Mouse (Mus musculus) hindbrain, embryonic 16.5 days (tissue): Measurements from ENCODE around the gene Borcs5. TPM values are rescaled to one million over a fixed set of nuclear protein-coding genes. Genes with fewer than 3 reads are reported as not detected.
"Not testable (repeated sequence)": the region's sequence is repeated elsewhere in the genome, so short reads cannot be mapped to it uniquely, and the experiment has no call there.

ENCODE experiments used
- ATAC-seq: fragments of 200-750 bp; cut with Nextera tagmentation; 2 replicates; pipeline ENCODE4 v1.8.0; 2017; ENCODE audit warnings: moderate TSS enrichment, moderate library complexity
- H3K27ac ChIP-seq: fragments of 300-500 bp; sonication (generic); 2 replicates; pipeline ENCODE4 v1.5.1; 2014; ENCODE audit warnings: low read depth, mild to moderate bottlenecking, control low read depth, low read length, moderate library complexity
- H3K27me3 ChIP-seq: fragments of 300-500 bp; sonication (generic); replicated peaks from 2 replicates; pipeline ENCODE4 v1.6.1; 2014; ENCODE audit warnings: low read length; ENCODE audit not compliant: control insufficient read depth, insufficient read depth
- H3K36me3 ChIP-seq: fragments of 300-500 bp; sonication (generic); 2 replicates; pipeline ENCODE4 v1.6.1; 2014; ENCODE audit warnings: mild to moderate bottlenecking, low read length, moderate library complexity, mixed read lengths; ENCODE audit not compliant: control insufficient read depth, insufficient read depth
- H3K4me1 ChIP-seq: fragments of 300-500 bp; sonication (generic); 2 replicates; pipeline ENCODE4 v1.6.1; 2014; ENCODE audit warnings: low read depth, low read length; ENCODE audit not compliant: control insufficient read depth, insufficient read depth
- H3K4me2 ChIP-seq: fragments of 300-500 bp; sonication (generic); 2 replicates; pipeline ENCODE4 v1.6.1; 2014; ENCODE audit warnings: mild to moderate bottlenecking, low read length, control low read depth, moderate library complexity
- H3K4me3 ChIP-seq: fragments of 300-500 bp; sonication (generic); 2 replicates; pipeline ENCODE4 v1.5.1; 2014; ENCODE audit warnings: mild to moderate bottlenecking, low read length, control low read depth, moderate library complexity
- H3K9ac ChIP-seq: fragments of 300-500 bp; sonication (generic); 2 replicates; pipeline ENCODE4 v1.6.1; 2014; ENCODE audit warnings: low read depth, mild to moderate bottlenecking, control low read depth, low read length, moderate library complexity
- H3K9me3 ChIP-seq: fragments of 300-500 bp; sonication (generic); 2 replicates; pipeline ENCODE4 v1.6.1; 2014; ENCODE audit warnings: mild to moderate bottlenecking, low read length, moderate library complexity; ENCODE audit not compliant: control insufficient read depth
- WGBS: fragments of 180-500 bp; shearing (Covaris S2); extraction: QIAGEN DNeasy Blood & Tissue Kit; methylation state at CpG from one replicate; pipeline ENCODE4 v1.1.7; 2014; 5-methylcytosine and 5-hydroxymethylcytosine counted together
- polyA plus RNA-seq: library from polyadenylated mRNA; unstranded; fragments of >200 nt; fragmentation: Nextera tagmentation; extraction: Ambion mirVana; gene quantifications from 2 replicates; pipeline ENCODE4 v1.2.1, GENCODE M21; 2015

Borcs5 gene
- polyA plus RNA-seq, 1 experiment from 2014 or later: 42.8 TPM

DNA sequence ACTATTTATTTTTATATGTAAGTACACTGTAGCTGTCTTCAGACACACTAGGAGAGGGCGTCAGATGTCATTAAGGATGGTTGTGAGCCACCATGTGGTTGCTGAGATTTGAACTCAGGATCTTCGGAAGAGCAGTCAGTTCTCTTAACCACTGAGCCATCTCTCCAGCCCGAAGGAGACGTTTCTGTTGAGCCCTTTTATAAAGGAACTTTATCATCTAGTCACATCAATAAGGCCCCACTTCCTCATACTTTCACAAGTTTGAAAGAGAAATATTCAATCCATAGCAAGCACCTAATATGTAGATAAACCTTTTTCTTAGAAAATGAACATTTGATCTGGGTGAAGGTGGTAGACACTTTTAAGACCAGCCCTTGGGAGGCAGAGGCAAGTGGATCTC is 40.0 kb downstream of the Borcs5 start:
- not testable (repeated sequence) for ATAC-seq
- 91% methylated on average over 4 of the region's 4 CpGs for WGBS

GRCm38 (mm10) chr6:134684354-134684915 is 45.1 kb downstream of the Borcs5 start:
- 63% methylated on average over 6 of the region's 6 CpGs for WGBS
- no peaks in the 10 kb centered on the region for H3K9me3 ChIP-seq
- H3K36me3 ChIP-seq: peaks cover 2% of the 10 kb centered on the region; the same call in 1 of the 2 replicates
- ATAC-seq: peak; percentile 70
- no peak overlapping the region for H3K27ac ChIP-seq
- no peaks in the 10 kb centered on the region for H3K27me3 ChIP-seq
- H3K9ac ChIP-seq: no peak overlapping the region
- no peak overlapping the region for H3K4me2 ChIP-seq
- no peak overlapping the region for H3K4me3 ChIP-seq
- 0 out of 2 replicates have a peak, but pooled peaks cover 3% of the 10 kb centered on the region for H3K4me1 ChIP-seq

More for the DNA sequence above, 40.0 kb downstream of the Borcs5 start:
- H3K4me2 ChIP-seq, H3K9me3 ChIP-seq, H3K9ac ChIP-seq, H3K4me1 ChIP-seq, H3K27ac ChIP-seq, H3K4me3 ChIP-seq, H3K36me3 ChIP-seq, H3K27me3 ChIP-seq: not testable (repeated sequence)

GRCm38 (mm10) chr6:134685040-134685439 is 45.7 kb downstream of the Borcs5 start:
- H3K4me1 ChIP-seq: 0 out of 2 replicates have a peak, but pooled peaks cover 3% of the 10 kb centered on the region
- H3K27me3 ChIP-seq: no peaks in the 10 kb centered on the region
- WGBS: 46% methylated on average over 2 of the region's 2 CpGs
- no peak overlapping the region for H3K27ac ChIP-seq
- H3K4me3 ChIP-seq: no peak overlapping the region
- ATAC-seq: peak; percentile 74; the same call in 1 of the 2 replicates
- no peak overlapping the region for H3K4me2 ChIP-seq
- H3K9ac ChIP-seq: no peak overlapping the region
- no peaks in the 10 kb centered on the region for H3K9me3 ChIP-seq
- H3K36me3 ChIP-seq: peaks cover 2% of the 10 kb centered on the region; the same call in 1 of the 2 replicates

DNA sequence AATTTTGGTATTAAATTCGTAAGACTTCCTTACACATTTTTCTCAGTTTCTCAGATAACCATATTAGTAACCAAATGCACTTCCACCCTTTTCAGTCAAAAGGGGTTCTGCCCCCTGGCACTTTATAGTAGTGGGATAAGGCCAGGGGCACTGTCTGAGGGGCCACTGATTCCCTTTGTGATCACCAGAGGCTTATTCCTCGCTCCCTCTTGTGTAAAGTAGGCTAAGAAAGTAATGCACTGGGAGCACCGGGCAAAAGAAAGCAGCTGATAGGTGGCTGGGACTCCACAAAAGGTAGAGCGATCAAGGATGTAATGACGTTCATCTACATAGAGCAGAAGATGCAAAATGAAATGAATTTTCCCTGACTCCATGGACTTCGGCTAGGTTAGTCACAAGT is 46.2 kb downstream of the Borcs5 start:
- no peak overlapping the region for H3K27ac ChIP-seq

DNA sequence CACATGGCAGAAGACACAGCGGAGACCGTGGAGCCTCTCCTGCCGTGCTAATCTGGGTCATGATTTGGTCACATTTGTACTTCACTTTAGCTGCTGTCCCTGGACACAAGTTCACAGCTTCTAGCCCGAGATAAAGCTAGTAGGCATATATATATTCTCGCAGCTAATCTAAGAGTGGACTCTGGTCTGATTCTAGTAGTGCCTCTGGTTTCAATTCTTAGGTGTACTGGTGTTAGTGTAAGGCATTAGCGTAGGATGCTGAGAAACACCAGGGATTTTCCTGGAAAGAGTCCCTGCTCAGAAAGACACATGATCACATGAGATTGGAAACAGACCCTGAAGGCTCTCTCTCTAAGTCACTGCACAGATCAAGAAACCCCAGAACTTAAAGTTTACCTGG is 55.2 kb downstream of the Borcs5 start:
- ATAC-seq: no peak
- Histone ChIP-seq H3K27ac (no peak overlapping the region), H3K27me3 (no peaks in the 10 kb centered on the region), H3K9ac (no peak overlapping the region), H3K4me1 (no peaks in the 10 kb centered on the region), H3K4me2 (no peak overlapping the region), H3K36me3 (no peaks in the 10 kb centered on the region), H3K4me3 (no peak overlapping the region), H3K9me3 (no peaks in the 10 kb centered on the region)
- 86% methylated on average over 6 of the region's 6 CpGs for WGBS

More for the DNA sequence above, 46.2 kb downstream of the Borcs5 start:
- Histone ChIP-seq H3K9ac (no peak overlapping the region), H3K36me3 (peaks cover 2% of the 10 kb centered on the region; the same call in 1 of the 2 replicates), H3K27me3 (no peaks in the 10 kb centered on the region), H3K9me3 (no peaks in the 10 kb centered on the region), H3K4me1 (0 out of 2 replicates have a peak, but pooled peaks cover 3% of the 10 kb centered on the region), H3K4me3 (no peak overlapping the region), H3K4me2 (no peak overlapping the region)
- WGBS: 76% methylated on average over 6 of the region's 6 CpGs
- peak; percentile 24; the same call in 1 of the 2 replicates for ATAC-seq

DNA sequence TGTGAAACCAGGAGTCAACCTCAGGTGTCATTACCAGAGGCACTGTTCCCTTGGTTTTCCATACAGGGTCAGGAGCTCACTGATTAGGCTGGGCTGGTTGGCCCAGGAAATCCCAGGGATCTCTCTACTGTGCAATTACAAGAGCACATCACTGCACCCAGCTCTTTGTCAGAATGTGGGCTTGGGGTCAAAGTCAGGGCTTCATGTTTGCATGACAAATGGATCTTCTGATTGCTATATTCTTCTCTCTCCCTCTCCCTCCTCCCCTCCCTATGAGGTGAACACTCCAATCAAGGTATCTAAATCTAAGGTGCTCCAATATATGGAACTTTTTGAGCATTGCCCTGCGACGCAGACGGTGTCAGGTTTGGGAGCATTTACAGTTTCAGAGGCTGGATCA is 55.7 kb downstream of the Borcs5 start:
- no peak overlapping the region for H3K4me2 ChIP-seq
- no peak overlapping the region for H3K4me3 ChIP-seq
- no peak for ATAC-seq
- no peaks in the 10 kb centered on the region for H3K36me3 ChIP-seq
- H3K27ac ChIP-seq: no peak overlapping the region
- H3K4me1 ChIP-seq: no peaks in the 10 kb centered on the region
- 93% methylated on average over 3 of the region's 3 CpGs for WGBS
- H3K27me3 ChIP-seq: no peaks in the 10 kb centered on the region
- no peaks in the 10 kb centered on the region for H3K9me3 ChIP-seq
- H3K9ac ChIP-seq: no peak overlapping the region

DNA sequence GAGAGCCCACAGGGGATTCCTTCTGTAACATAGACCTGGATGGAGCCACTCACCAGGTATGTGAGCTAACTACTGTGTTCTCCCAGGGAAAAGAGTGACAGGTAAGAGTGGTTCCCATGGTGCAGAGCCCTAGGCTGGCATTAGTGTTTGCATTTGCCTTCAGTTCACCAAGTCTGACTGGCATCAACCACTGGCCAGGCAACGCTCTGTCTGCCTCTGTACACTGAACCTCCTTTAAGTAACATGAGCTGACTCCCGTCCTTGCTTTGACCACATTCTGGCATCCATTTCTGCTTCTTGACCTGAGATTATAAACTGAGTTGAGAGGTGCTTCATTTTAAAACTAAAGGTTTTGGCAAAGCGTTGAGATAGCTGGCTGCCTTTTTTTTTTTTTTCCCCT is 56.3 kb downstream of the Borcs5 start:
- 93% methylated on average over 3 of the region's 3 CpGs for WGBS
- Histone ChIP-seq H3K9me3 (no peaks in the 10 kb centered on the region), H3K4me3 (no peak overlapping the region), H3K4me1 (no peaks in the 10 kb centered on the region), H3K27ac (no peak overlapping the region), H3K4me2 (no peak overlapping the region), H3K9ac (no peak overlapping the region), H3K36me3 (no peaks in the 10 kb centered on the region), H3K27me3 (no peaks in the 10 kb centered on the region)
- no peak for ATAC-seq

DNA sequence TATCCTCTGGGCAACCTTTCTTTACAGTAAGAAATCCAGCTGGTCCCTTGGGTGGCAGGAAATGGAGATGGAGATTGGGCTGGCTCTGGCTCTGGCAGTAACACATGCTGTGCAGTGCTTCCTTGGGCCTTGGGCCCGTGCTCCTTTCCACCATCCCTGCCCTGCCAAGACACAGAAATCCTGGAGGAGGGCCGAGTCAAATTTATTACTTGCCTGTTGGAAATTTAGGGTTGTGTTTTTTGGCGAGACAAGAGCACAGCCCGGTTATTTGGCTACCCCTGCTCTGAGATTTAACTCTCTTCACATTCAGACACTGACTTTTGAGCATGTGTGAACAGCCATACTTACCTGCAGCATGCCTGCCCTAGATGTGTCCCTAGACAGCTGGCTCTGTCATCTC is 56.8 kb downstream of the Borcs5 start:
- Histone ChIP-seq H3K27me3 (no peaks in the 10 kb centered on the region), H3K36me3 (no peaks in the 10 kb centered on the region), H3K9ac (no peak overlapping the region), H3K4me1 (no peaks in the 10 kb centered on the region), H3K27ac (no peak overlapping the region), H3K4me3 (no peak overlapping the region), H3K9me3 (no peaks in the 10 kb centered on the region), H3K4me2 (no peak overlapping the region)
- 67% methylated on average over 4 of the region's 4 CpGs for WGBS
- no peak for ATAC-seq

DNA sequence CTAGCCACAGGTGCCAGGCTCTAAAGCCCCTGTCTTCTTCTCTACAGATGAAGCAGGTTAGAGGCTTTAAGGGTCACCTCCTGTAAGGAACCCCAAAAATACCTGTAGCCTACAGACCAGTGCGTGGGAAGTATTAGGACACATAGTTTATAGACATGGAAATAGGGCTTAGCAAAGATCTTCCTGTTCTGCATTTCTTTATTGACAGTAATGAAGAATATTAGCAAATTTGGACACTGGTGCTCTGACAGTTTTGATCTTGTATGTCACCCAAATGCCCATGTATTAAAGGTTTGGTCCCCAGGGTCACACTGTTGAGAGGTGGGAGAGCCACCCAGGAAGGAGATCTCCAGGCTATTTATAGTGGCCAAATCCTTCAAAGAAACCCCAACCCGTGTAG is 57.2 kb downstream of the Borcs5 start:
- Histone ChIP-seq H3K27ac (no peak overlapping the region), H3K4me3 (no peak overlapping the region), H3K36me3 (no peaks in the 10 kb centered on the region), H3K9me3 (no peaks in the 10 kb centered on the region), H3K4me2 (no peak overlapping the region), H3K4me1 (no peaks in the 10 kb centered on the region), H3K9ac (no peak overlapping the region), H3K27me3 (no peaks in the 10 kb centered on the region)
- ATAC-seq: no peak
- 91% methylated on average over 2 of the region's 2 CpGs for WGBS
